In the genomic region with DNA sequence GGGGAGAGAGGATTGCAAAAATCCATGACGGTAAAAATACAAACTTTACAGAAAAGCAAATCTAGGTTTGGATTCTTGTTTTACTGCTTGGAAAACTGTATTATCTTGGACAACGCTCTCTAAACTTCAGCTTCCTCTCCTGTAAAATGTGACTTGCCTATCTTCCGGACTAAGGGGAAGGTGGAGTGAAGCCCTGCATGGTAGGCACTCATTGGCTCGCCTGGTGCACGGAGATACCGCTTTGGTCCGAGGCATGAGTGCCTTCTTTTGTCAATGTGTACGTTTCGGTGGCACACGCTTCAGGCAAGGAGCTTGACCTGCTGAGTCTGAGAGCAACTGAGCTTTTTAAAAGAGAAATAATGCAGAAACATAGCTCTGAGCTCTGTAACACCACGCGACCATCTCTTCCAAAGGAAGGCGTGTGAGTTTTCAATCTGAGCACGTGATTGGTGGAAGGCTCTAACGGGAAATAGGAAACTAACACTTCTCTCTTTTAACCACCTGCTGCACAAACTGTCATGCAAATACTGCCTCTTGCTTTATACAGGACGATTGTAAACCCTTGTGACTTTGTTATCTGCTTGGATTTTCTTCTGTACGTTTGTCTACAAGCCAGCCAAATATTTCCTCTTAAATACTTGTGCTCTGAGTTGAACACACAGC, we compare ENCODE assay signal across 19 mouse cellular contexts. TPM values are rescaled to one million over a fixed set of nuclear protein-coding genes. Genes with fewer than 3 reads are reported as not detected.
DNase-seq lines count a peak whose midpoint lies in the region; ATAC-seq and TF ChIP-seq lines count a peak whose summit lies in the region.
"Had no signal": no experiment of that assay in that cellular context is flagged by ENCODE, and none has a peak within 500 bp of the region (broad histone marks: within the 10 kb centered on the region; RNA-seq: fewer than 3 reads in every experiment).

No protein-coding gene starts in this region.

- no peak overlapping the region for H3K9ac ChIP-seq in heart, embryonic 16.5 days (ENCODE audit: low read length)
- H3K9ac ChIP-seq in hindbrain, embryonic 12.5 days, result no peak overlapping the region
- H3K9ac ChIP-seq: forebrain, postnatal 0 days; lung, embryonic 15.5 days had no signal

- 56% methylated on average over 17 of the region's 17 CpGs for WGBS in heart, embryonic 16.5 days
- 22% methylated on average over 17 of the region's 17 CpGs for WGBS in bone marrow, adult 2 months
- WGBS in hindbrain, embryonic 12.5 days, result 76% methylated on average over 17 of the region's 17 CpGs

- no peak for TF ChIP-seq CTCF in bone marrow, adult 2 months (IDR thresholded peaks at IDR 0.05; ENCODE audit: control insufficient read depth, insufficient read depth, low read length)

- peak overlapping the region; percentile 9; the same call in 1 of the 2 replicates for H3K4me3 ChIP-seq in heart, embryonic 16.5 days (ENCODE audit: low read length)
- peak overlapping the region; percentile 59 for H3K4me3 ChIP-seq in bone marrow, adult 2 months (replicated peaks; ENCODE audit: control insufficient read depth, low read depth, low read length)
- no peak overlapping the region for H3K4me3 ChIP-seq in hindbrain, embryonic 12.5 days
- H3K4me3 ChIP-seq: erythroblast, embryonic 14.5 days; lung, embryonic 15.5 days had no signal

- H3K27me3 ChIP-seq in heart, embryonic 16.5 days (ENCODE audit: control insufficient read depth, insufficient read depth, low read length), result no peaks in the 10 kb centered on the region
- H3K27me3 ChIP-seq in hindbrain, embryonic 12.5 days, result no peaks in the 10 kb centered on the region
- H3K27me3 ChIP-seq: lung, embryonic 15.5 days had no signal

- TF ChIP-seq POLR2A in bone marrow, adult 2 months (IDR thresholded peaks at IDR 0.05; ENCODE audit: borderline replicate concordance, control insufficient read depth, low read depth, low read length), result no peak

- no peak overlapping the region for H3K27ac ChIP-seq in heart, embryonic 16.5 days (ENCODE audit: low read length)
- H3K27ac ChIP-seq in bone marrow, adult 2 months (ENCODE audit: control insufficient read depth, insufficient read depth, low read depth, low read length, poor library complexity), result no peak overlapping the region
- H3K27ac ChIP-seq in hindbrain, embryonic 12.5 days, result no peak overlapping the region
- H3K27ac ChIP-seq: lung, embryonic 15.5 days had no signal

- DNase-seq in heart, adult 8-10 months (ENCODE audit: low spot score), result no peak
- DNase-seq in thymus, postnatal 0 days (ENCODE audit: low spot score), result peak; percentile 62
- DNase-seq in thymus, adult 18-20 months, result no peak
- DNase-seq in layer of hippocampus, adult 8-10 months (ENCODE audit: low spot score in 2 of 2), result no peak
- DNase-seq: cerebellum, adult 9-10 months; forebrain, postnatal 0 days; gastrocnemius, postnatal 36 days; kidney, adult 2 months; kidney, postnatal 4 days; layer of hippocampus, postnatal 36 days had no signal

- H3K9me3 ChIP-seq in heart, embryonic 16.5 days (replicated peaks; ENCODE audit: control insufficient read depth, low read length), result no peaks in the 10 kb centered on the region
- no peaks in the 10 kb centered on the region for H3K9me3 ChIP-seq in hindbrain, embryonic 12.5 days (replicated peaks)
- H3K9me3 ChIP-seq: lung, embryonic 15.5 days had no signal

- H3K4me1 ChIP-seq in heart, embryonic 16.5 days (ENCODE audit: control insufficient read depth, insufficient read depth, low read length), result peaks cover 4% of the 10 kb centered on the region
- H3K4me1 ChIP-seq in bone marrow, adult 2 months (ENCODE audit: control insufficient read depth, insufficient read depth, low read length), result no peaks in the 10 kb centered on the region; the same call in 1 of the 2 replicates
- H3K4me1 ChIP-seq in hindbrain, embryonic 12.5 days, result no peaks in the 10 kb centered on the region
- H3K4me1 ChIP-seq: lung, embryonic 15.5 days had no signal

- H3K4me2 ChIP-seq in heart, embryonic 16.5 days (ENCODE audit: low read depth, low read length), result peak overlapping the region; percentile 43
- no peak overlapping the region for H3K4me2 ChIP-seq in hindbrain, embryonic 12.5 days (replicated peaks)
- H3K4me2 ChIP-seq: lung, embryonic 15.5 days; midbrain, embryonic 11.5 days had no signal

- no peaks in the 10 kb centered on the region for H3K36me3 ChIP-seq in heart, embryonic 16.5 days (ENCODE audit: control insufficient read depth, insufficient read depth)
- H3K36me3 ChIP-seq in hindbrain, embryonic 12.5 days, result no peaks in the 10 kb centered on the region
- H3K36me3 ChIP-seq: lung, embryonic 15.5 days had no signal

- no peak for ATAC-seq in heart, embryonic 16.5 days (replicated peaks; ENCODE audit: extremely low read depth, insufficient read depth, low FRiP score)
- 0 out of 2 replicates have a peak, but pooled peaks have one; percentile 41 for ATAC-seq in neutrophil, adult 5-6 weeks (ENCODE audit: extremely low read depth, insufficient number of reproducible peaks, low FRiP score, poor library complexity, severe bottlenecking)
- no peak for ATAC-seq in hindbrain, embryonic 12.5 days (ENCODE audit: low FRiP score)
- ATAC-seq: forebrain, postnatal 0 days; hindbrain, embryonic 16.5 days had no signal

RNA-seq across cellular contexts. Expression of a gene that starts 23.0 kb away (rescaled TPM):
- polyA plus RNA-seq in heart, embryonic 16.5 days (2015; fragmentation: Nextera tagmentation; extraction: Ambion mirVana), result 0.62 and 0.72 TPM in 2 replicates
- total RNA-seq in heart, adult 8-10 months (2022), result not detected
- 52.0 and 62.1 TPM in 2 replicates for polyA plus RNA-seq in thymus, postnatal 0 days (2015; fragmentation: Nextera tagmentation; extraction: Ambion mirVana)
- polyA plus RNA-seq in bone marrow, adult 2 months (2011; ENCODE audit: insufficient read depth, insufficient read length, low replicate concordance, missing spikeins), result not detected in 2 replicates
- total RNA-seq in neutrophil, adult 5-6 weeks (2017), result not detected in 2 replicates
- polyA plus RNA-seq in hindbrain, embryonic 12.5 days (2016; fragmentation: Nextera tagmentation; extraction: Ambion mirVana), result 3.6 and 4.5 TPM in 2 replicates
- 1 to 10 TPM in 1 of 4 experiments, under 1 TPM in 2, not detected in 1; 0.37 to 1.3 (median 0.55) TPM for total RNA-seq in layer of hippocampus, adult 8-10 months (2022)
- total RNA-seq: adrenal gland, adult 18-20 months had no signal
- polyA plus RNA-seq: erythroblast, embryonic 14.5 days; kidney, adult 2 months; midbrain, embryonic 11.5 days had no signal
